Mouse (Mus musculus): Measurements from ENCODE around the gene Ppp1r21. TPM values are rescaled to one million over a fixed set of nuclear protein-coding genes. Genes with fewer than 3 reads are reported as not detected.

Gene Ppp1r21
- polyA plus RNA-seq, 1 experiment from 2014 or later, result 38.3 TPM

DNA sequence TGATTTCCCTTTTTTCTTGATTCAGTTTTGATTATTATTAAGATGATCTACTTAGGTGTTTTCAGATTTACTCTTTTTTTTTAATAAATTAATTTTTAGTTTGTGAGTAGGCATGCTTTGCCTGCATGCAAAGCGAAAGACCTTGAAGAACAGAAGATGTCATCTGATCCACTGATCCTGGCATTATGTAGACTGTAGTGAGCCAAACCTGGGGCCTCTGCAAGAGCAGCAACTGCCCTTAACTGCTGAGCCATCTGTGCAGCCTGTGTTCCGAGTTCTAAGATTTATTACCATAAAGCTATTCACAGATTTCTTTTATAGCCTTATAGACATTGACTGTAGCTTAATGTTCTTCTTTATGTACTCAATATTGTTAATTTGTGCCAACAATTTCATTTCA lies 76.1 kb downstream of the Ppp1r21 start:
- H3K9ac ChIP-seq, result no peak overlapping the region
- H3K4me3 ChIP-seq, result no peak overlapping the region
- 85% methylated on average over 2 of the region's 2 CpGs for WGBS
- no peak overlapping the region for H3K4me2 ChIP-seq
- no peaks in the 10 kb centered on the region for H3K27me3 ChIP-seq
- no peak overlapping the region for H3K27ac ChIP-seq
- no peaks in the 10 kb centered on the region for H3K9me3 ChIP-seq
- no peaks in the 10 kb centered on the region for H3K4me1 ChIP-seq (replicated peaks)
- H3K36me3 ChIP-seq, result no peaks in the 10 kb centered on the region
- no peak for ATAC-seq (ENCODE audit: low FRiP score)

DNA sequence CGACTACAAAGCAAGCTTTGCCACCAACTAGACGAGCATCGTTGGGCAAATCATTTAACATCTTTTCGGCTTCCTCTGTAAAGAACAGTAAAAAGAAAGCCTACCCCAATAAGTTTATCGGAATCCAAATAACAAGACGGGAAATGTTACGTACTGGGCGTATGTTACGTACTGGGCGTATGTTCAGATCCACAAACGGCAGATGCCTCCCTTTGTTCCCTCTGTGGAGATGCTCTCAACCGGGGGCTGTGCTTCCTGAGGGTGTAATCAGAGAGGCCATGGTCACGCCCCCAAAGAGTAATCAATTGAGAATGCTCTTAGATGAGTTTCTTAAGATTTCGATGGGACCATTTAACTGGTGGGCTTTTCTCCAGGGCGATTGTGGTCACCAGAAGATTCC lies 79.4 kb downstream of the Ppp1r21 start:
- H3K9me3 ChIP-seq, result no peaks in the 10 kb centered on the region
- H3K4me3 ChIP-seq, result no peak overlapping the region
- ATAC-seq (ENCODE audit: low FRiP score), result no peak
- no peaks in the 10 kb centered on the region for H3K36me3 ChIP-seq
- H3K27ac ChIP-seq, result no peak overlapping the region
- WGBS, result 79% methylated on average over 15 of the region's 15 CpGs
- no peaks in the 10 kb centered on the region for H3K27me3 ChIP-seq
- H3K9ac ChIP-seq, result no peak overlapping the region
- H3K4me1 ChIP-seq (replicated peaks), result no peaks in the 10 kb centered on the region
- H3K4me2 ChIP-seq, result no peak overlapping the region

DNA sequence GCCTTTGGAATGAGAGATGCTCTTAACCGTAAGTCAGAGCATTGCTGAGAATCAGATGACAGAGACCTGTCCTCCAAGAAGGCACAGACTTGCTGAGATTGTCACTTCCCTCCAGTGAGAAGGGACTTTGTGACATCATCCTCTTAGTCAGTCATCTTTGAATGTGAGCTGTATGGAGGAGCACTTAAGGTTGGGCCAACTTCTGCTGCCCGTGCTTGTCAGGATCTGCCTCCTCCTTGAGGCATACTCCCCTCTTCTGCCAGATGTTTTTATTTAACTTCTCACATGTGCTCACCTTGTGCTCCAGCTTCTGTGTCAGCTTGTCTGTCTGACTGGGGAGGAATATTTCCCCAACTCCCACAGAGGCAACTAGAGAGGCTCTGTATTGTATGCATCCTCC lies 81.1 kb downstream of the Ppp1r21 start:
- no peak overlapping the region for H3K9ac ChIP-seq
- 79% methylated on average over 2 of the region's 2 CpGs for WGBS
- no peaks in the 10 kb centered on the region for H3K27me3 ChIP-seq
- H3K9me3 ChIP-seq, result no peaks in the 10 kb centered on the region
- no peaks in the 10 kb centered on the region for H3K36me3 ChIP-seq
- no peak overlapping the region for H3K4me3 ChIP-seq
- H3K4me2 ChIP-seq, result no peak overlapping the region
- ATAC-seq (ENCODE audit: low FRiP score), result no peak
- no peaks in the 10 kb centered on the region for H3K4me1 ChIP-seq (replicated peaks)
- no peak overlapping the region for H3K27ac ChIP-seq

DNA sequence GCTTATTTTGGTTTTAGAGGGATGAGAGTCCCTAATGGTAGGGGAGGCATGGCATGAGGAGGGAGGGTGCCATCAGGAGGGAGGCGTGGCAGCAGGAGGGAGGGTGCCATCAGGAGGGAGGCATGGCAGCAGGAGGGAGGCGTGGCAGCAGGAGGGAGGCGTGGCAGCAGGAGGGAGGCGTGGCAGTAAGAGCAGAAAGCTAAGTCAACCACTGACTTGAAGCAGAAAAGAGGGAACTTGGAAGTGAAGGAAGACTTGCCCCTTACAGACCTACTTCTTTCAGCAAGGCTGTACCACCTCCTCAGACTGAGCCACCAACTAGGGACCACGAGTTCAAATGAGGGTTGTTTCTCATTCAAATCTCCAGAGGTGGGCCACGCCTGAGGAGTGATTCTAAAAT lies 83.3 kb downstream of the Ppp1r21 start:
- Histone ChIP-seq H3K9me3 (no peaks in the 10 kb centered on the region), H3K4me1 (replicated peaks) (no peaks in the 10 kb centered on the region), H3K27ac (no peak overlapping the region), H3K4me2 (no peak overlapping the region), H3K27me3 (no peaks in the 10 kb centered on the region), H3K36me3 (no peaks in the 10 kb centered on the region), H3K9ac (no peak overlapping the region), H3K4me3 (no peak overlapping the region)
- ATAC-seq (ENCODE audit: low FRiP score), result no peak
- 58% methylated on average over 6 of the region's 6 CpGs for WGBS

DNA sequence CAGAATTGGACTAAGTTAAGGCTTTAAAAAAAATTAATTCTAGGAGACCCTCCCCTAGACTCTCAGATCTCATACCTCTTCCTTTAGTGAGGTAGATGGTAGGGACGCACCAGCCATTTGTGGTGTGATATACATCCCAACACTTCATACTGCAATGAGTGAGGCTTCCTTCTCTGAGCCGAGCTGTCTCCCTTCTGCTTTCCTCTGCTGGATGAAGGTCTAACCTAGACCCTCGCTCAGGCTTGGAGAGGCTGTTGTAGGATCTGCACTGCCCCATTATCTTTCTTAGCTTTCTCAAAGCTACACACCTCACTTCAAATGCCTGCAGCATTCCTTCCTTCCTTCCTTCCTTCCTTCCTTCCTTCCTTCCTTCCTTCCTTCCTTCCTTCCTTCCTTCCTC lies 83.8 kb downstream of the Ppp1r21 start:
- no peak overlapping the region for H3K4me2 ChIP-seq
- no peak for ATAC-seq (ENCODE audit: low FRiP score)
- H3K9me3 ChIP-seq, result no peaks in the 10 kb centered on the region
- no peak overlapping the region for H3K4me3 ChIP-seq
- no peak overlapping the region for H3K27ac ChIP-seq
- no peak overlapping the region for H3K9ac ChIP-seq
- no peaks in the 10 kb centered on the region for H3K36me3 ChIP-seq
- whole genome bisulfite sequencing, result 88% methylated on average over 3 of the region's 3 CpGs
- H3K4me1 ChIP-seq (replicated peaks), result no peaks in the 10 kb centered on the region
- H3K27me3 ChIP-seq, result no peaks in the 10 kb centered on the region

DNA sequence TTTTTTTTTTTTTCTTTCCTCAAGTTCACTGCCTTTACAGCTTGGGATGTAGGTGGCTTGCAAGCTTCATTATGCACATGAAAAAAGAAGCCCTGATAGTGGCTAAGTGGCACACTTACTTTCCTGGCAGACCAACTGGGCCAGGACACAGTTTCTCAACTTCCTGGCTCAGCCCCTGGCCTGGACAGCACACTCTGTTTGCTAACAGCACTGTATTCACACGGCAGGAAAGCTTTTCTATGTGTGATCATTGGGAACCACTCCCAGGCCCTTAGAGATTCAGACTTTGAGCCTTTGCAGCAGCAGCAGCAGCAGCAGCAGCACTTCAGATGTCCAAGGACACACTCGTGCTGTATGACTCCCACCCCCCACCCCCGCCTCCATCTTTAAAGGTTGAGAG lies 84.3 kb downstream of the Ppp1r21 start:
- Histone ChIP-seq H3K27me3 (no peaks in the 10 kb centered on the region), H3K4me2 (no peak overlapping the region), H3K36me3 (no peaks in the 10 kb centered on the region), H3K4me3 (no peak overlapping the region), H3K27ac (no peak overlapping the region), H3K9me3 (no peaks in the 10 kb centered on the region), H3K9ac (no peak overlapping the region), H3K4me1 (replicated peaks) (no peaks in the 10 kb centered on the region)
- no peak for ATAC-seq (ENCODE audit: low FRiP score)
- 73% methylated on average over 3 of the region's 3 CpGs for WGBS

DNA sequence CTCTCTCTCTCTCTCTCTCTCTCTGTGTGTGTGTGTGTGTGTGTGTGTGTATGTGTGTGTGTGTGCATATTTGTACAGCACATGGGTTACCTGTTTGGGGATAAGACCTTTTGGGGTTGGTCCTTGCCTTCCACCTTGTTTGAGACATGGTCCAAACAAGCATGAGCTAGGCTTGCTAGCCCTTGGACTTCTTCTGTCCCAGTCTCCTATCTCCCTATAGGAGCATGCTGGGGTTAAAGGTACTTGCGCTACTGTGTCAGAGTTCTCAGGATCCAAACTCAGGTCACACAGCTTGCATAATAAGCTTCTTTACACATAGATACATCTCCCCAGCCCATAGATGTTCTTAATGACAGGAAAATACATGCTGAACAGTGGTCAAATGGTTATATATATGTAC lies 84.8 kb downstream of the Ppp1r21 start:
- Histone ChIP-seq H3K4me2 (no peak overlapping the region), H3K4me3 (no peak overlapping the region), H3K4me1 (replicated peaks) (no peaks in the 10 kb centered on the region), H3K27me3 (no peaks in the 10 kb centered on the region), H3K27ac (no peak overlapping the region), H3K36me3 (no peaks in the 10 kb centered on the region), H3K9me3 (no peaks in the 10 kb centered on the region), H3K9ac (no peak overlapping the region)
- ATAC-seq (ENCODE audit: low FRiP score), result no peak
- WGBS, result 100% methylated on average over 1 of the region's 1 CpGs

DNA sequence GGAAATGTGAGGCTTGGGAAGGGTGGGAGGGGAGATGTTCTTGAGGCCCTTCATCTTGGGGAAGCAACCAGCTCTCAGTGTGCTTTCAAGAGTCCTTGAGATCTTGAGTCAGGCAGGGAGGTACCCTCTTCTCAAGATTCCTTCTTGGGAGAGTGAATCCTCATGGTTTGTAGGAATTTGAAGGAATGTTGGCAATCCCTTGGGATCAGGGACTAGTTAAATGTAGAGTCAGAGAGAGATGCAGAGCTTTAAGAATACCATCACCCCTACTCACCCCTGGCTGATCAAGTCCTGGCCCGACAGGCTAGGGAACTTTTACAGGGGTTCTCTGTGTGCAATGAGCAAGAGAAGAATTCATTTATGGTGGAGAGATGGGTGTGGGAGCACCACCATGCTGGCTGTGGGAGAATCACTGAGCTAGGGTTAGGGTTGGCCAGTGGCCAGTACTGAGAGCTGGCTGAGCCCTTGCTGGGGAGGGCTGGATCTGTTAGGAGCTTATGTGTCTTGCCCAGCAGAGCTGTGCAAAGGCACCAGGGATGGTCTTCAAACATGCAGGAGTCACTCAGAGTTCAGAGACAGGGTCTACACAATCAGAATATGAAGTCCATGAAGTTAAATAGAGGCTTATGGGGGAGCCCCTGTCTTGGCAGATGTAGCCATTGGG lies 85.7 kb downstream of the Ppp1r21 start:
- H3K27me3 ChIP-seq, result no peaks in the 10 kb centered on the region
- H3K4me1 ChIP-seq (replicated peaks), result no peaks in the 10 kb centered on the region
- H3K4me2 ChIP-seq, result no peak overlapping the region
- no peak overlapping the region for H3K9ac ChIP-seq
- no peaks in the 10 kb centered on the region for H3K36me3 ChIP-seq
- 92% methylated on average over 1 of the region's 1 CpGs for WGBS
- no peak overlapping the region for H3K4me3 ChIP-seq
- no peak for ATAC-seq (ENCODE audit: low FRiP score)
- no peak overlapping the region for H3K27ac ChIP-seq
- no peaks in the 10 kb centered on the region for H3K9me3 ChIP-seq

DNA sequence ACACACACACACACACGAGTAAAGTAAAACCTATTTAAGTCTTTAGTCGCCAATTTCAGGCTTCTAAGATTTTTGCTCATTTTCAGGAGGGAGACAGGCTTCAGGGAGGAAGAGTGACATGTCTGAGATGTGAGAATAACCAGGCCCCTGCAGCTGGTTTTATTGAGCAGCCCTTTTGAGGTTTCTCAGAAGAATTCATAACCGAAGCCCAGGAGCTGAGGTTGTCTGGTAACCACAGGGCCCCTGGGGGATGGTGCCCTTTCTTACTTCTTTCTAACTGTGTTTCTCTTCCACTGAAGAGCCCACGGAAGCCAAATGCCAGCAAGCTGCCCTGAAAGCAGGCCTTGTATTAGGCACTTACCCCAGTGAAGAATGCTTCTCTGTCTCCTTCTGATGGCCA lies 91.0 kb downstream of the Ppp1r21 start:
- no peak overlapping the region for H3K27ac ChIP-seq
- ATAC-seq (ENCODE audit: low FRiP score), result no peak
- no peak overlapping the region for H3K4me3 ChIP-seq
- no peaks in the 10 kb centered on the region for H3K9me3 ChIP-seq
- peaks cover 2% of the 10 kb centered on the region; the same call in 1 of the 2 replicates for H3K4me1 ChIP-seq (replicated peaks)
- H3K9ac ChIP-seq, result no peak overlapping the region
- no peak overlapping the region for H3K4me2 ChIP-seq
- WGBS, result 90% methylated on average over 4 of the region's 4 CpGs
- H3K36me3 ChIP-seq, result no peaks in the 10 kb centered on the region
- H3K27me3 ChIP-seq, result no peaks in the 10 kb centered on the region

DNA sequence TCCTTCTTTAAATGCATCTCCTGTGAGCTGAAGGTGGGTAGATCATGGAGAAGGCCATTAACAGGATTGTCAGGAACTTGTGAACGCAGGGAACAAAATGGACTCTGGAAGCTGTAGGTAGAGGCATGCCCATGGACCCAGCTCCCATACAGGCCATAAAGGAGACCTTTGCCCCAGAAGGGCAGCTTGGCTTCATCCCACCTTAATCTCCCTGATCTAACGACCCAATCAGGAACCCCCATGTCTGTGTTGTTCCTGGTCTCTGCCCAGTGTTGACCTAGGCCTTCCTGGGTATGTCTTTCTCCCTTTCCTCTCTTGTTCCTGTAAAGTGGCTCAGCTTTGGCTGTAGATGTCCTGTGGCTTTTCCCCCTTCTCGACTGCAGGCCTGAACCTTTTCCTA lies 91.5 kb downstream of the Ppp1r21 start:
- Histone ChIP-seq H3K4me1 (replicated peaks) (peaks cover 6% of the 10 kb centered on the region; the same call in 1 of the 2 replicates), H3K4me2 (no peak overlapping the region), H3K9ac (no peak overlapping the region), H3K4me3 (no peak overlapping the region), H3K36me3 (no peaks in the 10 kb centered on the region), H3K9me3 (no peaks in the 10 kb centered on the region), H3K27ac (no peak overlapping the region), H3K27me3 (no peaks in the 10 kb centered on the region)
- ATAC-seq (ENCODE audit: low FRiP score), result no peak
- WGBS, result 87% methylated on average over 3 of the region's 3 CpGs

DNA sequence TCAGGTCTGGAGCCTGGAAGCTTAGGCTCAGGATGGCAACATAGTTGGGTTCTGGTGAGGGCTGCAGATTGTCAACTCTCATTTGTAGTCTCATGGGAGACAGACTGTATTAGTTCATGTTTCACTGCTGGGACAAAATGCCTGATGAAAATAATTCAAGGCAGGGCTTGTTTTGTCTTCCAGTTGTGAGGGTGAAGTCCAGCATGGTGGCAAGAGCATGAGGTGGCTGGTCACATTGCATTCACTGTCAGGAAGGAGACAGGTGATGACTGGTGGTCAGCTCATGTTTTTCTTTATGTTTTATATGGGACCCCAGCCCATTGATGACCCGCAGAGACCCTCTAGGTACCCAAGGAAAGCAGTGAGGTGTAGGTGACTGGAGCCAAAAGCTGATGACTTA lies 92.8 kb downstream of the Ppp1r21 start:
- Histone ChIP-seq H3K9ac (no peak overlapping the region), H3K9me3 (no peaks in the 10 kb centered on the region), H3K36me3 (no peaks in the 10 kb centered on the region), H3K4me3 (no peak overlapping the region), H3K4me2 (no peak overlapping the region), H3K27ac (no peak overlapping the region), H3K4me1 (replicated peaks) (peaks cover 11% of the 10 kb centered on the region; the same call in 1 of the 2 replicates), H3K27me3 (no peaks in the 10 kb centered on the region)
- WGBS, result 88% methylated on average over 1 of the region's 1 CpGs
- ATAC-seq (ENCODE audit: low FRiP score), result no peak

DNA sequence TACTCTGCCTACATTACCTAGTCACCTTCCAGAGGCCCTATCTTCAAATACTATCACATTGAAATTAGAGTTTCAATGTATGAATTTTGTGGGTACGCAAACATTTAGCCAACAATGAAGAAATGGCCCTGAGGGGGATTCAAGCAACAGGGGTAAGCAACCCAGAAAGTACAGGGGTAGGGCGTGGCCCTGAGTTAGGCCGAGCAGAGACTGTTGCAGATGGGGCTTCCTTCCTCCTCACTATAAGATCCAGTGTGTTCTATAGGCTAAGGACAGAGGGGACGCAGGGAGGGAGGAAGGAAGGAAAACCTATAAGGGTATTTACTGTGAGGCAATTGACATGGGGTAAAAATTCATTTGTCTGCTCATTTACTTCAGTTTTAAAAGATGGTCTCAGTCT lies 94.5 kb downstream of the Ppp1r21 start:
- Histone ChIP-seq H3K27ac (no peak overlapping the region), H3K4me2 (no peak overlapping the region), H3K27me3 (no peaks in the 10 kb centered on the region), H3K4me3 (no peak overlapping the region), H3K9me3 (no peaks in the 10 kb centered on the region), H3K36me3 (no peaks in the 10 kb centered on the region), H3K9ac (no peak overlapping the region), H3K4me1 (replicated peaks) (peaks cover 18% of the 10 kb centered on the region)
- no peak for ATAC-seq (ENCODE audit: low FRiP score)
- 91% methylated on average over 4 of the region's 4 CpGs for WGBS

DNA sequence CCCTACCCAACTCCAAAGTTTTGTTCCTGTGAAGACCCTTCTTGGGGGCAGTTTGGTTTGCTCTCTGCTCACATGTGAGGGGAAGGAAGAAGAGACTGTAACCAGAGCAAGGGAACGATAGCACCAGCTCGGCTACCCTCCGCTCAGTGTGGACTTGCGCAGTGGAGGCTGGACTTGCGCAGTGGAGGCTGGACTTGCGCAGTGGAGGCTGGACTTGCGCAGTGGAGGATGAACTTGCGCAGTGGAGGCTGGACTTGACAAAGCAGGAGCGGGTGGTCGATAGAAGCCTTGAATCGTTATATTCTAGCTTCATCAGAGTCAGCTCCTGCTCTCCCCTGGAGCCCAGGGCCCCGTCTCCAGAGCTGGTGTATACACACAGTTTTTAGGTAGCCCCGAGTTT lies 95.4 kb downstream of the Ppp1r21 start:
- Histone ChIP-seq H3K36me3 (no peaks in the 10 kb centered on the region), H3K27me3 (no peaks in the 10 kb centered on the region), H3K9me3 (no peaks in the 10 kb centered on the region), H3K4me2 (no peak overlapping the region), H3K9ac (no peak overlapping the region), H3K27ac (0 out of 2 replicates have a peak overlapping the region, but pooled peaks have one; percentile 23), H3K4me1 (replicated peaks) (peaks cover 26% of the 10 kb centered on the region), H3K4me3 (no peak overlapping the region)
- ATAC-seq (ENCODE audit: low FRiP score), result no peak
- 92% methylated on average over 13 of the region's 13 CpGs for WGBS
